Mouse (Mus musculus) MEL (cell line): Measurements from ENCODE around the gene Tsc22d2. TPM values are rescaled to one million over a fixed set of nuclear protein-coding genes. Genes with fewer than 3 reads are reported as not detected.

ENCODE experiments used
- DNase-seq: peaks from one replicate; pipeline ENCODE4 v3.0.0; 2011; ENCODE audit warnings: low read depth, low spot score
- H3K27ac ChIP-seq: 2 replicates; pipeline ENCODE4 v1.5.1; 2012; ENCODE audit warnings: low read depth, mild to moderate bottlenecking, control low read depth, low read length, moderate library complexity; ENCODE audit not compliant: control insufficient read depth
- H3K27me3 ChIP-seq, 2 experiments: fragments of 150-350 bp in 1 of 2; sonication (generic) in 1 of 2; 2 replicates each; pipeline ENCODE4 v1.6.1; 2012; ENCODE audit warnings: low read length in 2 of 2, mild to moderate bottlenecking in 2 of 2, improper control_type of control experiment in 1 of 2, moderate library complexity in 1 of 2; ENCODE audit not compliant: insufficient read depth in 2 of 2, control insufficient read depth in 1 of 2
- H3K36me3 ChIP-seq, 2 experiments: 2 replicates each; pipeline ENCODE4 v1.6.1; 2012 to 2014; ENCODE audit warnings: low read length in 2 of 2, improper control_type of control experiment in 1 of 2, inconsistent platforms in 1 of 2, mild to moderate bottlenecking in 1 of 2; ENCODE audit not compliant: insufficient read depth in 2 of 2, control insufficient read depth in 1 of 2
- H3K4me1 ChIP-seq, 2 experiments: fragments of 150-350 bp in 1 of 2; sonication (generic) in 1 of 2; 2 replicates each; pipeline ENCODE4 v1.6.1; 2012; ENCODE audit warnings: low read length in 2 of 2, improper control_type of control experiment in 1 of 2, mild to moderate bottlenecking in 1 of 2; ENCODE audit not compliant: insufficient read depth in 2 of 2, control insufficient read depth in 1 of 2
- H3K4me3 ChIP-seq, 2 experiments: fragments of 150-350 bp in 1 of 2; sonication (generic) in 1 of 2; 2 replicates each; pipeline ENCODE4 v1.5.1; 2012; ENCODE audit warnings: low read depth in 2 of 2, low read length in 2 of 2, mild to moderate bottlenecking in 2 of 2, moderate library complexity in 2 of 2, control low read depth in 1 of 2, improper control_type of control experiment in 1 of 2; ENCODE audit not compliant: control insufficient read depth in 1 of 2, insufficient read depth in 1 of 2
- H3K79me2 ChIP-seq: 2 replicates; pipeline ENCODE4 v1.6.1; 2012; ENCODE audit warnings: mild to moderate bottlenecking, low read length, moderate library complexity; ENCODE audit not compliant: control insufficient read depth, poor library complexity, insufficient read depth
- H3K9ac ChIP-seq: 2 replicates; pipeline ENCODE4 v1.6.1; 2012; ENCODE audit warnings: low read depth, mild to moderate bottlenecking, control low read depth, low read length, moderate library complexity; ENCODE audit not compliant: control insufficient read depth, poor library complexity, severe bottlenecking
- H3K9me3 ChIP-seq: fragments of 150-350 bp; sonication (generic); replicated peaks from 2 replicates; pipeline ENCODE4 v1.6.1; 2012; ENCODE audit warnings: mild to moderate bottlenecking, low read length, improper control_type of control experiment, moderate library complexity; ENCODE audit not compliant: insufficient read depth
- BHLHE40 ChIP-seq: IDR thresholded peaks from 2 replicates; pipeline ENCODE4 v1.6.1; 2012; ENCODE audit warnings: low read depth, mild to moderate bottlenecking, inconsistent platforms, low read length, improper control_type of control experiment, borderline replicate concordance
- CHD1 ChIP-seq: IDR thresholded peaks from 2 replicates; pipeline ENCODE4 v1.6.1; 2012; ENCODE audit warnings: low read depth, mild to moderate bottlenecking, inconsistent platforms, low read length, improper control_type of control experiment
- ELF1 ChIP-seq: IDR thresholded peaks from 2 replicates; pipeline ENCODE4 v1.6.1; 2014; ENCODE audit warnings: low read depth, mild to moderate bottlenecking, inconsistent platforms, low read length, improper control_type of control experiment, moderate library complexity
- EP300 ChIP-seq, 2 experiments: IDR thresholded peaks; 2 replicates each; pipeline ENCODE4 v1.6.1; 2011; ENCODE audit warnings: improper control_type of control experiment in 2 of 2, low read length in 2 of 2, low read depth in 1 of 2, mild to moderate bottlenecking in 1 of 2
- ETS1 ChIP-seq: IDR thresholded peaks from 2 replicates; pipeline ENCODE4 v1.6.1; 2012; ENCODE audit warnings: low read depth, mild to moderate bottlenecking, inconsistent platforms, low read length, improper control_type of control experiment, moderate library complexity
- JUND ChIP-seq: IDR thresholded peaks from 2 replicates; pipeline ENCODE4 v1.6.1; 2011; ENCODE audit warnings: low read depth, mild to moderate bottlenecking, improper control_type of control experiment, low read length
- MXI1 ChIP-seq: IDR thresholded peaks from 2 replicates; pipeline ENCODE4 v1.6.1; 2011; ENCODE audit warnings: mild to moderate bottlenecking, low read depth, low read length, improper control_type of control experiment
- MYB ChIP-seq: IDR thresholded peaks from 2 replicates; pipeline ENCODE4 v1.6.1; 2011; ENCODE audit warnings: mild to moderate bottlenecking, low read depth, low read length, improper control_type of control experiment
- MYC ChIP-seq: IDR thresholded peaks from 2 replicates; pipeline ENCODE4 v1.6.1; 2011; ENCODE audit warnings: low read depth, mild to moderate bottlenecking, low read length, improper control_type of control experiment, moderate library complexity
- NELFE ChIP-seq: IDR thresholded peaks from 2 replicates; pipeline ENCODE4 v1.6.1; 2011; ENCODE audit warnings: low read depth, low read length, improper control_type of control experiment
- POLR2AphosphoS2 ChIP-seq: IDR thresholded peaks from 2 replicates; pipeline ENCODE4 v1.6.1; 2011; ENCODE audit warnings: low read length, improper control_type of control experiment
- POLR2AphosphoS5 ChIP-seq: IDR thresholded peaks from 2 replicates; pipeline ENCODE4 v1.6.1; 2012; ENCODE audit warnings: low read depth, borderline replicate concordance, mild to moderate bottlenecking, inconsistent platforms, low read length, moderate library complexity, mixed read lengths
- RAD21 ChIP-seq: IDR thresholded peaks from 2 replicates; pipeline ENCODE4 v1.6.1; 2011; ENCODE audit warnings: mild to moderate bottlenecking, low read depth, low read length, improper control_type of control experiment
- RCOR1 ChIP-seq: IDR thresholded peaks from 2 replicates; pipeline ENCODE4 v1.6.1; 2012; ENCODE audit warnings: low read depth, mild to moderate bottlenecking, inconsistent platforms, low read length, improper control_type of control experiment
- SIN3A ChIP-seq: IDR thresholded peaks from 2 replicates; pipeline ENCODE4 v1.6.1; 2012; ENCODE audit warnings: low read length, improper control_type of control experiment, inconsistent platforms
- SMC3 ChIP-seq: IDR thresholded peaks from 2 replicates; pipeline ENCODE4 v1.6.1; 2011; ENCODE audit warnings: low read depth, low read length, improper control_type of control experiment
- USF1 ChIP-seq: IDR thresholded peaks from 2 replicates; pipeline ENCODE4 v1.6.1; 2014; ENCODE audit warnings: low read depth, mild to moderate bottlenecking, inconsistent platforms, low read length, improper control_type of control experiment, moderate library complexity
- USF2 ChIP-seq, 2 experiments: IDR thresholded peaks; 2 replicates each; pipeline ENCODE4 v1.6.1; 2011 to 2012; ENCODE audit warnings: improper control_type of control experiment in 2 of 2, low read length in 2 of 2, borderline replicate concordance in 1 of 2, inconsistent platforms in 1 of 2, low read depth in 1 of 2, mild to moderate bottlenecking in 1 of 2; ENCODE audit not compliant: insufficient read depth in 1 of 2
- ZC3H11A ChIP-seq: IDR thresholded peaks from 2 replicates; pipeline ENCODE4 v1.6.1; 2012; ENCODE audit warnings: low read depth, mild to moderate bottlenecking, inconsistent platforms, low read length, improper control_type of control experiment
- ZKSCAN1 ChIP-seq: IDR thresholded peaks from 2 replicates; pipeline ENCODE4 v1.6.1; 2012; ENCODE audit warnings: low read depth, mild to moderate bottlenecking, inconsistent platforms, low read length, improper control_type of control experiment, moderate library complexity
- ZMIZ1 ChIP-seq: IDR thresholded peaks from 2 replicates; pipeline ENCODE4 v1.6.1; 2012; ENCODE audit warnings: low read depth, mild to moderate bottlenecking, inconsistent platforms, low read length, improper control_type of control experiment, moderate library complexity
- polyA plus RNA-seq, 2 experiments: library from polyadenylated mRNA; stranded (reverse) in 1 of 2; unstranded in 1 of 2; fragments of >175 nt in 1 of 2; fragments of >200 nt in 1 of 2; gene quantifications; 2 replicates each; pipeline versions ENCODE4 v1.2.1 to v1.2.4; 2012; ENCODE audit warnings: low replicate concordance in 2 of 2, low read depth in 1 of 2; ENCODE audit not compliant: insufficient read length in 2 of 2, insufficient read depth in 1 of 2, missing spikeins in 1 of 2
- total RNA-seq: library from RNA; depleted of rRNA; stranded (reverse); fragments of 300-350 nt; gene quantifications from 2 replicates; pipeline ENCODE4 v1.2.3, GENCODE M21; 2012

Tsc22d2 gene
- total and polyA plus RNA-seq, 3 experiments, result 10.7 to 13.3 TPM; not detected in 1

GRCm38 (mm10) chr3:58418724-58419705, 4.5 kb downstream of the Tsc22d2 start:
- Histone ChIP-seq H3K4me3 (peak overlapping the region; percentile 65 to 98), H3K9ac (peak overlapping the region; percentile 99), H3K27me3 (no peaks in the 10 kb centered on the region), H3K4me1 (peaks cover 3 to 13% of the 10 kb centered on the region in 2 experiments; a peak in 3 of 4 replicates), H3K9me3 (no peaks in the 10 kb centered on the region), H3K27ac (peak overlapping the region; percentile 55), H3K79me2 (peaks cover 57% of the 10 kb centered on the region), H3K36me3 (peaks cover 0 to 18% of the 10 kb centered on the region in 2 experiments; a peak in 3 of 4 replicates)
- TF ChIP-seq MYB (no peak), RCOR1 (0 out of 2 replicates have a peak, but pooled peaks have one; percentile 15), JUND (no peak), EP300 (IDR thresholded peaks at IDR 0.05; ENCODE audit: low read depth in 1 of 2, low read length in 2 of 2) (peak in 1 of 2 experiments; percentile 61; a peak in 2 of 4 replicates), ETS1 (peak; percentile 50), POLR2AphosphoS2 (no peak), MXI1 (peak; percentile 33; the same call in 1 of the 2 replicates)
- DNase-seq, result peak; percentile 60

- H3K9ac ChIP-seq, result no peak overlapping the region
- H3K36me3 ChIP-seq, result peaks cover 4 to 27% of the 10 kb centered on the region in 2 experiments; a peak in 3 of 4 replicates
- H3K4me3 ChIP-seq, result no peak overlapping the region
- H3K27ac ChIP-seq, result no peak overlapping the region
- TF ChIP-seq NELFE (no peak), ZC3H11A (no peak), SIN3A (no peak), MYC (no peak), POLR2AphosphoS5 (no peak), ETS1 (no peak), ELF1 (no peak), ZKSCAN1 (no peak), USF2 (IDR thresholded peaks at IDR 0.05; ENCODE audit: borderline replicate concordance in 1 of 2, insufficient read depth in 1 of 2, low read depth in 1 of 2, low read length in 2 of 2) (no peak), SMC3 (no peak), RAD21 (no peak), USF1 (no peak), ZMIZ1 (no peak), CHD1 (no peak), JUND (no peak), BHLHE40 (no peak)
- DNase-seq, result no peak
- no peaks in the 10 kb centered on the region for H3K9me3 ChIP-seq
- peaks cover 21% of the 10 kb centered on the region for H3K79me2 ChIP-seq
- peaks cover 0 to 15% of the 10 kb centered on the region in 2 experiments for H3K4me1 ChIP-seq
- H3K27me3 ChIP-seq, result no peaks in the 10 kb centered on the region
Observed at GRCm38 (mm10) chr3:58428861-58429260, 14.3 kb downstream of the Tsc22d2 start.
